Mouse (Mus musculus) lung, postnatal 25 days (tissue): Measurements from ENCODE around the gene Pald1.
A peak's percentile ranks its signal among the peaks of the same experiment; 100 is the strongest.

Experiments used
- DNase-seq: peaks from one replicate; pipeline ENCODE4 v3.0.0; 2022; ENCODE audit warnings: low spot score

Gene Pald1

DNA sequence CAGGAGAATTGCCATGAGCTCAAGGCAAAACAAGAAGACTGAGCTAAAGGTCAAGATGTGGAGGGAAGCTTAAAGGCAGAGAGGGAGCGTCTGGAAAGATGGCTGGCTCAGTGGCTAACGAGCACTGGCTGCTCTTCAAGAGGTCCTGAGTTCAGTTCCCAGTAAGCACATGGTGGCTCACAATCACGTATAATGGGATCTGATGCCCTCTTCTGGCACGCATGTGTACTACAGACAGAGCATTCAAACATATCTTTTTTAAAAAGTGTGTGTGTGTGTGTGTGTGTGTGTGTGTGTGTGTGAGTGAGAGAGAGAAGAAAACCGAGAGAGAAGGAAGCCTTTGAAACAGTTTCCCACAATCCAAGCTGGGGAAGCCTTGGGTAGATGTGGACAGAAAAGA is 19.1 kb upstream of the Pald1 start:
- no peak for DNase-seq

DNA sequence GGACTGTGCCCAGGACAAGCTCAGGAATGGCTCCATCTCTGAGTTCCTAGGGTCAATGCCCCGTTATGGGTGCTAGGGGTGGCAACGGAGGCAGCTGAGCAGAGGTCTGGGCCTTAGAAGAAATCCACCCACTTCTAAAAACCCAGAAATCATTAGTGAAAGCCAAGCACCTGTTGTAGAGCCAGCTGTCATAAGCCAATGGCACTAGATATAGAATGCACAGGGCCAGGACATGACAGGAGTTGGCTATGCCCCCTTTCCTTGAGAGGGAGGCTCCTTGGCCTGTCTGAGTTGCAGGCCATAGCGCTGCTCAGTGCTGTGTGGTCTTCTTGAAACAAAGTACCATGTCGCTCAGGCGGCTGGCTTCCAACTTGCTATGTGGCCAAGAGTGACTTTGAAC is 17.1 kb upstream of the Pald1 start:
- no peak for DNase-seq

DNA sequence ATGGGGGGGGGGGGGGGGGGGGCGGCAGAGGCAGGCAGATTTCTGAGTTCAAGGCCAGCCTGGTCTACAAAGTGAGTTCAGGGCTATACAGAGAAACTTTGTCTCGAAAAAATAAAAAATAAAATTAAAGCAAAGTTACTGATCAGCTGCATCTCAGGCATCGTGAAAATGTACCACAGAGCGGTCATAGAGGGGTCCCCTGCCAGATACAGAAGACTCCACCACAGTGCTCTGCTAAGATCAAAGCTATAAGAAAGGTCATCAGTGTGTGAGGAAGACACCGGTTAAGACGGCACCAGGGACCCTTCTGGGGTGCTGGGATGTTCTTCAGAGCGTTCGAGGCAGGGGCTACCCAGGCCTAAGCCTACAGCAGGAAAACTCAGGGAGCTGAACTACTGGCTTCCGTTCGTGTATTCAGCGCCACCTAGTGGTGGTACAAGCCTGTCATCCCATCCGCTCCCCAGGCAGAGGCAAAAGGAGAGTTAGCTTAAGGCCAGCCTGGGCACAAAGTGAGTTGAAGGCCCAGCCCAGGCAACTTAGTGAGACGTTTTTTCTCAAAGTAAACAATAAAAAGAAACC is 15.9 kb upstream of the Pald1 start:
- DNase-seq: peak; percentile 70

DNA sequence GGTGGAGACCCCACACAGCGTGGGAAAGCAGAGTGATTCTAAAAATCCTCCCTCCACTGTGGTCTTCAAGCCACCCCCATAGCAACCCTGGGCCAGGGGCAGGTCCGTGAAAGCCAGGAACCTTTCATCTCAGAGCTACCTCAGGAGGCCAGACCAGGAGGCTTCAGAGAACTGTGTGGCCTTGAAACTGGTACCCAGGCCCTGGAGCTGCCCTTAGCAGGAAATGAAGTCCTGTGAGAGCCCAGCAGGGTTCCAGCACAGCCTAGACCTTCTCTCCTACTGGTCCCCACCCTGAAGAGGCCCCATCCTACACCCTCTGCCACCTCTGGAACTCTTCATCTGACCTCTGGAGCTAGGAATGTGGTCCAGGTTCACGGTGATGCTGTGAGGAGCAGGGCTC is 14.8 kb upstream of the Pald1 start:
- no peak for DNase-seq

DNA sequence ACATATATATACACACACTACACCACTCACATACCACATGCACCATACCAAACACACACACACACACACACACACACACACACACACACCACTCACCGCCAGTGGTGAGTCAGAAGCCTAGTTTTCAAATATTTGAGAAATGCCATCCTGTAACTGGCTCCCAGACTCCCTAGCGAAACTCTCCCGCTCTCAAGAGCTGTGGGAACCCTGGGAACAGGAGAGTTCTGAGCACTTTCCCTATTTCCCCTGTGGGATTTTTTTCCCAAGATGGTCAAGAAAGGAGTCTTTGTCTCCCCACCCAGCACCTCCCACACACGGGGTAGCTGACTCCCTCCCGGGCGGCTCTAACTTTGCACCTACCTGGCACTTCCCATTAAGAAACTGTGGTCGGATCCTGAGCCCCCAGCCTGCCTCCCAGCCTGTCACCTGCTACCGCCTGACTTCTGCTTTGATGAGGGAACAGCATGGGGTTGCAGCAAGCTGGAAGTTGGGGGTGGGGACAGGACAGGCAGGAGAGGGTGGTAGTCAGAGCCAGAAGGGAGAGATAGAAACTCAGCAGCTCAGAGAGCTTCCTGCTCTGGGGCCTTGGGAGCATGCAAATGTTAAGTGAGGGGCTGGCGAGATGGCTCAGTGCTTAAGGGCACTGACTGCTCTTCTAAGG is 11.3 kb upstream of the Pald1 start:
- DNase-seq: no peak

DNA sequence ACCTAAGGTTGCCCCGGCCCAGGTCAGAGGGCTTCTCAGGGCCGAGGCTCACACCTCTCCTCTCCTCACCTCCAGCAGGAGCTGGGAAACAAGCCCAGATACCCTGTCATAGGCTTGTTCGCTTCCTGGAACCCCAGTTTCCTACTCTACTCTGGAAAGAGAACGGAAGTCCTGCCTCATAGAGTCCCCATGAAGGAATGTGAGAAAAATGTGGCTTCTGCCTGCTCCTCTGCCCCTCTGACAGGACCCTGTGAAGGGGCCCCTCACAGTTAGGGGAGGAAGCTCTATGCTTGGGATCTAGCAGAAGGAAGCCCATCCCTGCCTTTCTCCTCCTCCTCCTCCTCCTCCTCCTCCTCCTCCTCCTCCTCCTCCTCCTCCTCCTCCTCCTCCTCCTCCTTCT is 9.3 kb upstream of the Pald1 start:
- DNase-seq: no peak

DNA sequence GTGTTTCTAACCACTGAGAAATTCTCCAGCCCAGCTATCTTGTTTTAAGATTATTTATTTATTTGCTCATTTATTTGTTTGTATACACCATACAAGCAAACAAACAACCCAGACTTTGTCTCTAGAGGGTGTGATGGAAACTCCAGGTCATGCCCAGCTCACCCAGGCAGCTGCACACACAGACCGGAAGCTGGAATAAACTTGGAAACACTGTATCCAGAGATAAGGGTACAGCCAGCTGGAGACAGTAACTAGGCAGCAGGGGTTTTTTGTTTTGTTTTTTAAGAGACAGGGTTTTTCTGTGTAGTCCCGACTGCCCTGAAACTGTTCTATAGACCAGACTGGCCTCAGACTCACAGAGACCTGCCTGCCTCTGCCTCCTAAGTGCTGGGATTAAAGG is 6.8 kb upstream of the Pald1 start:
- DNase-seq: peak; percentile 61

DNA sequence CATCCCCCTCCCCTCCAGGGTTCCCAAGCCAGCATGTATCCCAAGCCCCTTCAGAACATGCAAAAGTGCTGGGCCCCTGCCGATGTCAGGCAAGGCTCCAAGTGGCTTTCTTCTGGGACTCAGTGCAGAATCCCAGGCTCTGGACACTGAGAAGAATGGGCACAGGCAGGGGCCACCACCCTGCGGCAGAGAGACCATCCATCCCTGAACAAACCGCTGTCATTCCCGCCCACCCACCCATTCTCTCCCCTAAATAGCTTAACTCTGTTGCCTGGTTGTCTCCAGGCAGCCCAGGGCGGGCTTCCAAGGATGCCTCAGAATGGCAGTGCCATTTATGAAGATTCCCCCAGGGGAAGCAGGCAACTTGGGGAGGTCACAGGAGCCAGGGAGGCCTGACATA is 5.7 kb upstream of the Pald1 start:
- no peak for DNase-seq

DNA sequence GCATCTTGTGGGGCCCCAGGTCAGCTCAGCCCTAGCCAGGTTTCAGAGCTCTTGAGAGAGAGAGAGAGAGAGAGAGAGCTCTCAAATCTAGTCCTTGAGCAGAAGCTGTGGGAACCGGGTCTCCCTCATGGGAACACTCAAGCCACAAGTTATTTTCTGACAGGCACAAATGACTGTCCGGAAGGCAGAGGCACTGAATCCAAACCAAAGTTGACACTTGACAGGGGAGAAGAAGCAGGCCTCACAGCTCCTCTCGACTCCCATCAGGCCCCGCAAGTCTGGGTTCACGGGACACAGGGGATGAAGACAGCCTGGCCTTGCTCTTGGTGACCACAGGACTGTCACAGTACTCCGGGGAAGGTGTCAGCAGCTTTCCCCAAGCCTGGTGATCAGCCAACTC is 3.0 kb upstream of the Pald1 start:
- DNase-seq: peak; percentile 68

DNA sequence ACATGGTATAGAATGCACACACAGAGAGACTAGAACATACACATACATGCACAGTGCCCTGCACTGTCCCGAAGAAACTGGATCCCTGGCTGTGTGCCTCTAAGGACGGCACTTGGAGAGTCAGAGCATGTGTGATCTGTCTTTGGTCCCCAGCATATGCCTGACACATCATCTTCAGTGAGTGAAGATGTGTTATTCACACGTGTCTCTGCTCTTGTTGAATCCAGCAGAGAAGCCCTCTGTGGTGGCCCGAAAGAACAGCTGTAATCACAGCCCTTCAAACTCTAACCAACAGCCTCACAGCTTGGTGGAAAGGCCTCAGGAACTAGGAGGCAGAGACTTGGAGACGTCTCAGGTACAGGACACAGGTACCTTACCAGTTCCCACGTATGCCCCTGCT is 1.8 kb upstream of the Pald1 start:
- DNase-seq: no peak

DNA sequence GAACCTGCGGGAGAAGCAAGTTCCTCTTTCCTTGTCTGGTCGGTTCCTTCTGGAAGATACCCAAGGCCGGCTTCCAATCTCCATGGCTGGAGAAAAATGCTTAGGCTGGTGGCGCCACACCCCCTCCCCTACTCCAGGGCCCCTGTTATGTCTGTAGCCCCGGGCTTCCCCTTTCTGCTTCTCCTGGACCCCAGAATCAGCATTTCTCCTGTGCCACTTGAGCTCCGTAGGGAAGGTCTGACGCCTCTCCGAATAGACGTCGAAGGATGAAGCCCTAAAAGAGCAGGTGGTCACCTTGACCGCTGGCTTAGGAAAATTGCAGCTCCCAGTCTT is 351 bp upstream of the Pald1 start:
- DNase-seq: no peak

DNA sequence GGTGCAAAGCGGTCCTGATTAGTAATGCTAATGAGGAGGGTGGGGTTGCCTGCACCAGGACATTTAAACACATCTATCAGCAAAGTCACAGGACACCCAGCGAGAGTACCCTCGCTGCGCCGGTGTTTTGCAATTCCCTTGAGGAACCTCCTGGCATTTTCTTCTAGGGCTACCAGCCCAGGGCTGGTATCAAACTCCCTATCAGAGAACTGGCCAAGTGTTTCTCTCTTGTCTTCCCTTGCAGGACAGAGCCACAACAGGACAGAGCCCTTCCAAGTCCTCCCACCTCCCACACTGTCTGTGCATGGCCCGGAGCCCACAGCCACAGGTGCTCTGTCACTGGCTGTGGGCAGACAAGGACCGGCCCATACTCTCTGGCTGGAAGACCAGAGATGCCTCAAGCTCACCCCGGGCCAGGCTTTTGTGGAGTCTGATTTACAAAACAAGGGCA is 1.0 kb downstream of the Pald1 start:
- DNase-seq: no peak

DNA sequence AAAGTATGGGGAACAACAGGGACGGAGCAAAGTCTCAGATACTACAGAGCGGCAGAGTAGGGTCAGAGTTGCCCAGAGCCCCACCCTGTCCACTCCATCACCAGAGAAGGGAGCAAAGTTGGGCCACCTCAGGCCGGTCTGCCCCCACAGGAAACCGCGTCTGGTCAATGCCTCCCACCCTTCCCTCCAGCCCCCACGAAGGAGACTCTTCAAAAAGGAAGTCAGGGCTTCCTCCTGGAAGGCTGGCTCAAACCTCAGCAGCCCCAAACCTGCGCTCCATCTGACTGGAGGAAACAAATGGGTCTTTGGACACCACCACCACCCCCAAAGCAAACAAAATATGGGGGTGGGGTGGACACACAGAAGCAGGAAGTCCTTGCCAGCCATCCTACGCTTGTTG is 1.5 kb downstream of the Pald1 start:
- peak; percentile 62 for DNase-seq

DNA sequence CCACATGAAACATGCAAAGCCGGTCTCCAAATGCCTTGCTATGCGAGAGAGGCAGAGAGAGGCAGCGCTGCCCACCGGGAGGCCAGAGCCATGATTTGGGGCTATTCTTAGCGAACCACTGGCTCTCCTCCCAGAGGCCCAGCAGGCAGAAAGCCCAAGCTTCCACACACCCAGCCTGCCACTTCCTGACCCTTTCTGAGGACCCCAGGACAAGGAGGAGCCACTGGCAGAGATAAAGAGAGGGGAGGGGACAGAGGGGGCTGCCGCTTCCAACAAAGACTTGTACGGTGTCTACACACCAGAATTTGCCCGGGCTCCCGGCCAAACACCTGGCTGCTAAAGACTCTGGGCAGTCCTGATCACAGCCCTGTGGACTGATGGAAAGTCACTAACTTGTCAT is 3.1 kb downstream of the Pald1 start:
- peak; percentile 52 for DNase-seq

DNA sequence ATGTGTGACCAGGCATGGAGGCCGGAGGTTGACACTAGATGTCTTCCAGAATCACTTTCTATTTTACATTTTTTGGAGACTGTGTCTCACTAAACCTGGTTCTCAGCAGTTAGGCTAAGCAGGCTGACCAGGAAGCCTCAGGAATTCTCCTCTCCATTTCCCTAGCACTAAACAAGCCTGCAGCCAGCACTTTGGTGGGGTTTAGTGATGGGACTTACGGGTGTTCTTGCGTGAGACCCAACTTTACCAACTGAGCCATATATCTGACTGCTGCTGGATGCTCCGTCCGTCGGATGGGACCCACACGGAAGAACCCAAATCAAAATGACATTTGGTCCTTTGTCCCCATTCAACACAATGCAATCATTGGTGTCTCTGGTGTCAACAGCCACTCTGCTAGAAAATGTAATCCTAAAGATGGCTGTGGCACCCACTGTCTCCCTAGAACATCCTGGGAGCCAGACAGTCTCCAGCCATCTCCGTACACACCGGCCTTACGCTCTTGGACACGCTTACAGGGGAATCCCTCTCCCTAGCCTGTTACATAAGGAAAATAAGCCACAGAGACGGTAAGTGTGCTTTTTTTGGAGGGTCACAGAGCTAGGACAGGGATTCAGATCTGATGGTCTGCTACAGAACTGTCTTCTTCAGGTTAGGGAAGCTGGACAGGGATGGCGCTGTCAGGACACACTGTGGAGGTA is 3.8 kb downstream of the Pald1 start:
- DNase-seq: no peak

DNA sequence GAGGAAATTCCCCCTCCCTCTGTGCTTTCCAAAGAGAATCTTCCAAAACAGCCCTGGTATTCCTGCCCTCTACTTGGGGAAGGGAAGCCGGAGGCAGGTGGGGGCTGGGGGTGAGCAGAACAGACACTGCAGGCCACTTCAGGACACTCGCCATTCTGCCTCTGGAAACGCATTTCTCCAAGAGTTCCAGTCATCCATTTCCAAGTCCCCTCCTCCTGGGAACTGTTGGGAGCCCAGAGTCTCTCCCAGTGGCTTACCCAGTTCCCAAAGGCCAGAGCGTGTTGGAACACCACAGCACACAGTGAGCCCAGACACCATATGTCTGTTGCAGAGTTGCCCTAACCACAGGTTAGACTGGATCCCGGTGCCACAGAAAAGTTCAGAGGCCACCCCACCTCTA is 4.6 kb downstream of the Pald1 start:
- DNase-seq: no peak

DNA sequence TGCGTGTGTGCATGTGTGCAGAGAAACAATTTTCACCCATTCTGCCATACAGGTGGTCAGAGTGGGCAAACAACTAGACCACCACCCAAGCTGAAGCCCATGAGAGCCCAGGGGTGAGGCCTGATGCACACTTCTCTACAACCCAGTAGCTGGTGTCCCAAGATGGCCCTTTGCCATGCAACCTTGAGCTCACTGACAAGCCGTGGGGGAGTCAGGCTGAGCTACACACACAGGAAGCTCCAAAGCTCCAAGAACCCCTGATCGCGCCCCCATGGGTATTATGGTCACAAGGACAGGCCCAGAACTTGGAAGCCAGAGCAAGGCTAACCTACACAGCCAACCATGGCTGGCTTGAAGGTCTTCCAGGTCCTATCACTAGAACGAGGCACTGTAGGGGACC is 5.3 kb downstream of the Pald1 start:
- no peak for DNase-seq

DNA sequence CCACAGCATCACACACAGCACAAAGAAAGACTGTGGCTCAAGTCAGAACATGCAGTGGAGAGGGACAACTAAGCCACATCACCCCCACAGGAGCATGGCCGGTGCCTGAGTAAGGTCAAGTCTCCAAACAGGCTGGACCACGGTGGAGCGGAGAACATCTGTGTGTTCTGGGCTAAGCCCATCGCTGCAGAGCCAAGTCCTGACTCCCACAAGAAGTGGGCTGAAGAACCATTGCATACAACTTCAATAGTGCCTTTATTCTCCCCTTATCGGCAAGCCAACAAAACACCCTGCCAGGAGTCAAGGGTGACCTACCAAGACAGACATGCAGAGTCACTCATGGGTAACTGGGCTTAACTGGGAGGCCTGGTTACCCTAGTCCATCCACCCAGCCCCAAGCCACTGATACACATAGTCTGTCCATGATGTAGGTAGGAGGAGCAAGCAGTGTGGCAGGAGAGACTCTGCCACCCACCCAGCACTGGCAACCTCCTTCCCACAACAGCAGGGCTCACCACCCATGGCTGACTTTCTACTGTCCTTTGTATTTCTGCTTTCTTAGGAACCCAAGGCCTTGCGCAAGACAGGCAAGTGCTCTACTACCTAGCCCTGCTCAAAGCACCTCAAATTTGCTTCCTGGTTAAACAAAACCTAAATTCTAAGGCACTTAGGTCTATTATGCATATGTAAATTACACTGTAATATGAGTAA is 8.4 kb downstream of the Pald1 start:
- peak; percentile 36 for DNase-seq

DNA sequence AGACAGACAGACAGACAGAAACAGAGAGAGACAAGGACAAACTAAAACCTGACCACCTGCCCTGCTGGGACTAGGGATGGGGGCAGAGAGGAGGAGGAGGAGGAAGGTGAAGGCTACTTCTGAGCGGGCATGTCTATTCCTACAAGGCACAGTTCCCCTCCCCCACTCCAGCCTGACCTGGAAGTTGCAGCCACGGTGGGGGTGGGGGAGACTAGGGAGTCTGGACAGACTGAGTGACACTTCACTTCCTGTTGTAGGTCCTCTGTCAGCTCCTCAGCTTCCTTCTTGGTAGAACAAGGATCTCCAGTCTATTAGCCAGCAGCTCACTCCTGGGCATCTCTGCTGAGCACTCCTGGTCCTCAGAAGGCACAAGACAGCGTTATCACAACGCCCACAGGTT is 9.3 kb downstream of the Pald1 start:
- DNase-seq: peak; percentile 71

DNA sequence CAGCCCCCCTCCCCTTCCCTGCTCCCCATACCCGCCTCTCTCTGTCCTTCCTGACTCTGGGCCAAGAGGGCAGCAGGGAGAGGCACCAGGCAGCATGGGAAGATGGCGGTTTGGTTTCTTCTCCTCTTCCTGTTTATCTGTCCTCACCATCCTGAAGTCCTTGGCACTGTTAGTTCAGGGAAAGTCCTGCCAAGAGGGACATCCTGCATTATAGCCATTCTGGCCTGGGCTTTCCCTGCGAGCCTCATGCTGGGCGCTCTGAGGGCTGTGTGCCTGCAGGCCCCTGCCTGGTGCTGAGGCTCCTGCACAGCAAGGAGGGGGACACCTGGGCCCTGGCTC is 10.8 kb downstream of the Pald1 start:
- peak; percentile 80 for DNase-seq

DNA sequence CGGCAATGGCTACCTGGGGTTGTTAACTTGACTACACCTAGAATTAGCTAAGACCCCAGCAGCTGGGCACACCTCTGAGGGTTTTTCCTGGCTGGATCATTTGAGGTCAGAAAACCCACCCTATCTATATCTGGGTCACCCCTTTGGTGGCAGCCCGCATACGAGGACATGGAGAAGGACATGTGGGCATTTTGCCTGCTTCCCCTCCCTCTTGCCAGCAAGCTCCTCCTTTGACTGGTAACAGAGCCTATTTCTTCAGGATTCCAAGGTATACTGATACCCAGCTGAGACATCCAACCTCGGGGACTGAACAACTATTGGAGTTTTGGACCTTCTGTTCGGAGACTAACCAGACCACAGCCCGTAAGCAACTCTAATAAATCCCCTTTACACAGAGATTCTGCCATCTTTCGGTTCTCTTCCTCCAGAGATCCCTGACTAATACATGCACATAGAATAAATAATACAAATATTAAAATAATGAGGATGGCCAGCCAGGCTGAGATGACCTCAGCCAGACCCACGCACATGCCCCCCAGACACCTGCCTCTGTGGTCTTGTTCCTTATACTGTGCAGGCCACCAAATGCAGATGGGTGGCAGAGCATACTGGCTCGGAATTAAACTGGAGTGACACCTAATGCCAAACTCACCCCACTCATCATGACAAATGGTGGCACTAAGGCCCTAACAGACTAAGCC is 11.3 kb downstream of the Pald1 start:
- DNase-seq: no peak

DNA sequence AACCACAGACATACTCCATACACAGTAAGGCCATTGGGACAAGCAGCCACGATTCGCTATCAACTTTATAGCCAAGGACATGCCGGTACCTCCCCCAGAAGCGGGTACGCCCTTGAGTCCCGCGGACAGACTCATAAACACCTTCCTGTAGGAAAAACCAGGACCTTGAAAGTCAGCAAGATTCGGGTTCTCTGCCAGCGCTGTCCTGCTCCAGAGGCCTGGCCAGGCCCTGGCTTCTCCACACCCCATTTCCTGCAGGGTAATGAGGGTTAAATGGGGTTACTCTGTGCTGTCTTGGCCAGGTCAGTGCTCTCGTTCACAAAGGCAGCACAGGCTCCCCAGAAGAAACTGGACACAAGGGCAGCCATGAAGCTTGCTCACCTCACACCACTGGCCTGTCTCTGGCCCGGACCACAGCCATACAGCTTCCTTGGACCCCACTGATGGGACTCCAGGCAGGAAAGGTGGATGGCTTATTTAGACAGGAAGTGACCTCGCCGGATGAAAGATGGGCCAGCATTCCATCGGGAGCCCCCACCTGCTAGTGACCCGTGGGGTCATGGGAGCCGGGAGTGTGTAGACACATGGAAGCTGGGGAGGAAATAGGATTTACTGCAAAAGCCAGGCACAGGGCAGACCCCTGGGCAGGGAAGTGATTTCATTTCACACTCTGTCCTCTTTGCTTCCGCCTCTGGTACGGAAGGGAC is 12.9 kb downstream of the Pald1 start:
- peak; percentile 69 for DNase-seq
